Mouse (Mus musculus): Measurements from ENCODE around the gene Adcy2. TPM values are rescaled to one million over a fixed set of nuclear protein-coding genes. Genes with fewer than 3 reads are reported as not detected.

Gene Adcy2
- polyA plus RNA-seq, 1 experiment from 2014 or later = 0.31 TPM

GRCm38 (mm10) chr13:69023239-69023638 is 23.9 kb upstream of the Adcy2 start:
- DNase-seq (no peak), ATAC-seq (no peak)
- 82% methylated on average over 2 of the region's 2 CpGs for WGBS (ENCODE audit: insufficient replicate concordance)
- no peak overlapping the region for H3K9ac ChIP-seq (replicated peaks)
- no peaks in the 10 kb centered on the region for H3K36me3 ChIP-seq (replicated peaks; ENCODE audit: insufficient read depth, low read length)
- H3K27me3 ChIP-seq (ENCODE audit: insufficient read depth, low read length) = no peaks in the 10 kb centered on the region
- no peaks in the 10 kb centered on the region for H3K9me3 ChIP-seq (ENCODE audit: low read length)
- no peak overlapping the region for H3K27ac ChIP-seq (ENCODE audit: low read depth)
- H3K4me3 ChIP-seq (ENCODE audit: low read depth, low read length) = no peak overlapping the region
- H3K4me2 ChIP-seq (ENCODE audit: low read depth, low read length) = no peak overlapping the region
- H3K4me1 ChIP-seq (ENCODE audit: insufficient read depth) = no peaks in the 10 kb centered on the region
- TF ChIP-seq CTCF (IDR thresholded peaks at IDR 0.05; ENCODE audit: low read depth) (no peak), EP300 (IDR thresholded peaks at IDR 0.05; ENCODE audit: low read depth) (no peak)

GRCm38 (mm10) chr13:69020574-69020973 is 21.2 kb upstream of the Adcy2 start:
- 57% methylated on average over 2 of the region's 2 CpGs for WGBS (ENCODE audit: insufficient replicate concordance)

GRCm38 (mm10) chr13:69006915-69007314 is 7.6 kb upstream of the Adcy2 start:
- Histone ChIP-seq H3K9ac (replicated peaks) (no peak overlapping the region), H3K36me3 (replicated peaks; ENCODE audit: insufficient read depth, low read length) (no peaks in the 10 kb centered on the region), H3K9me3 (ENCODE audit: low read length) (no peaks in the 10 kb centered on the region), H3K27ac (ENCODE audit: low read depth) (no peak overlapping the region), H3K4me3 (ENCODE audit: low read depth, low read length) (no peak overlapping the region), H3K4me2 (ENCODE audit: low read depth, low read length) (no peak overlapping the region), H3K27me3 (ENCODE audit: insufficient read depth, low read length) (no peaks in the 10 kb centered on the region), H3K4me1 (ENCODE audit: insufficient read depth) (peaks cover 4% of the 10 kb centered on the region; the same call in 1 of the 2 replicates)
- TF ChIP-seq EP300 (IDR thresholded peaks at IDR 0.05; ENCODE audit: low read depth) = no peak
- no peak for TF ChIP-seq CTCF (IDR thresholded peaks at IDR 0.05; ENCODE audit: low read depth)
- WGBS (ENCODE audit: insufficient replicate concordance) = 65% methylated on average over 5 of the region's 5 CpGs
- ATAC-seq = no peak
- DNase-seq = no peak

More at GRCm38 (mm10) chr13:69020574-69020973, 21.2 kb upstream of the Adcy2 start:
- no peak overlapping the region for H3K4me3 ChIP-seq (ENCODE audit: low read depth, low read length)
- no peak overlapping the region for H3K9ac ChIP-seq (replicated peaks)
- H3K27me3 ChIP-seq (ENCODE audit: insufficient read depth, low read length) = no peaks in the 10 kb centered on the region
- H3K36me3 ChIP-seq (replicated peaks; ENCODE audit: insufficient read depth, low read length) = no peaks in the 10 kb centered on the region; the same call in 1 of the 2 replicates
- no peaks in the 10 kb centered on the region for H3K4me1 ChIP-seq (ENCODE audit: insufficient read depth)
- ATAC-seq (no peak), DNase-seq (no peak)
- TF ChIP-seq EP300 (IDR thresholded peaks at IDR 0.05; ENCODE audit: low read depth) (no peak), CTCF (IDR thresholded peaks at IDR 0.05; ENCODE audit: low read depth) (no peak)
- no peak overlapping the region for H3K4me2 ChIP-seq (ENCODE audit: low read depth, low read length)
- no peak overlapping the region for H3K27ac ChIP-seq (ENCODE audit: low read depth)
- no peaks in the 10 kb centered on the region for H3K9me3 ChIP-seq (ENCODE audit: low read length)

- no peak for DNase-seq
- no peak overlapping the region for H3K4me3 ChIP-seq (ENCODE audit: low read depth, low read length)
- no peaks in the 10 kb centered on the region for H3K36me3 ChIP-seq (replicated peaks; ENCODE audit: insufficient read depth, low read length)
- TF ChIP-seq CTCF (IDR thresholded peaks at IDR 0.05; ENCODE audit: low read depth) (no peak), EP300 (IDR thresholded peaks at IDR 0.05; ENCODE audit: low read depth) (no peak)
- no peak overlapping the region for H3K27ac ChIP-seq (ENCODE audit: low read depth)
- no peak overlapping the region for H3K4me2 ChIP-seq (ENCODE audit: low read depth, low read length)
- H3K9me3 ChIP-seq (ENCODE audit: low read length) = no peaks in the 10 kb centered on the region
- H3K27me3 ChIP-seq (ENCODE audit: insufficient read depth, low read length) = no peaks in the 10 kb centered on the region
- ATAC-seq = no peak
- 73% methylated on average over 4 of the region's 4 CpGs for WGBS (ENCODE audit: insufficient replicate concordance)
- H3K9ac ChIP-seq (replicated peaks) = no peak overlapping the region
- H3K4me1 ChIP-seq (ENCODE audit: insufficient read depth) = peaks cover 4% of the 10 kb centered on the region; the same call in 1 of the 2 replicates
Observed at GRCm38 (mm10) chr13:69006091-69006490, 6.8 kb upstream of the Adcy2 start.

GRCm38 (mm10) chr13:69004406-69004805 is 5.1 kb upstream of the Adcy2 start:
- peaks cover 7% of the 10 kb centered on the region; the same call in 1 of the 2 replicates for H3K27me3 ChIP-seq (ENCODE audit: insufficient read depth, low read length)
- H3K27ac ChIP-seq (ENCODE audit: low read depth) = no peak overlapping the region
- TF ChIP-seq EP300 (IDR thresholded peaks at IDR 0.05; ENCODE audit: low read depth) = no peak
- no peak for TF ChIP-seq CTCF (IDR thresholded peaks at IDR 0.05; ENCODE audit: low read depth)
- H3K4me1 ChIP-seq (ENCODE audit: insufficient read depth) = peaks cover 4% of the 10 kb centered on the region; the same call in 1 of the 2 replicates
- H3K4me3 ChIP-seq (ENCODE audit: low read depth, low read length) = no peak overlapping the region
- no peaks in the 10 kb centered on the region for H3K9me3 ChIP-seq (ENCODE audit: low read length)
- no peak for ATAC-seq
- whole genome bisulfite sequencing (ENCODE audit: insufficient replicate concordance) = 52% methylated on average over 4 of the region's 4 CpGs
- H3K4me2 ChIP-seq (ENCODE audit: low read depth, low read length) = no peak overlapping the region
- no peak overlapping the region for H3K9ac ChIP-seq (replicated peaks)
- DNase-seq = no peak
- no peaks in the 10 kb centered on the region for H3K36me3 ChIP-seq (replicated peaks; ENCODE audit: insufficient read depth, low read length)

- TF ChIP-seq EP300 (IDR thresholded peaks at IDR 0.05; ENCODE audit: low read depth) (no peak), CTCF (IDR thresholded peaks at IDR 0.05; ENCODE audit: low read depth) (no peak)
- no peaks in the 10 kb centered on the region for H3K9me3 ChIP-seq (ENCODE audit: low read length)
- DNase-seq = peak; percentile 64
- H3K27ac ChIP-seq (ENCODE audit: low read depth) = peak overlapping the region; percentile 74; the same call in 1 of the 2 replicates
- H3K4me1 ChIP-seq (ENCODE audit: insufficient read depth) = peaks cover 4% of the 10 kb centered on the region; the same call in 1 of the 2 replicates
- WGBS (ENCODE audit: insufficient replicate concordance) = 47% methylated on average over 5 of the region's 5 CpGs
- H3K27me3 ChIP-seq (ENCODE audit: insufficient read depth, low read length) = peaks cover 20% of the 10 kb centered on the region
- peak overlapping the region; percentile 50 for H3K4me2 ChIP-seq (ENCODE audit: low read depth, low read length)
- no peak overlapping the region for H3K9ac ChIP-seq (replicated peaks)
- no peaks in the 10 kb centered on the region for H3K36me3 ChIP-seq (replicated peaks; ENCODE audit: insufficient read depth, low read length)
- peak; percentile 92 for ATAC-seq
- H3K4me3 ChIP-seq (ENCODE audit: low read depth, low read length) = 0 out of 2 replicates have a peak overlapping the region, but pooled peaks have one; percentile 7
Observed at GRCm38 (mm10) chr13:69002631-69003030, 3.3 kb upstream of the Adcy2 start.

Data from liver, postnatal 0 days (tissue).